Mouse (Mus musculus) liver, adult 2 months (tissue): ENCODE data around the gene Zfp423. TPM values are rescaled to one million over a fixed set of nuclear protein-coding genes. Genes with fewer than 3 reads are reported as not detected.

Experiments used
- DNase-seq: peaks from one replicate; pipeline ENCODE4 v3.0.0-alpha.2; 2011; ENCODE audit warnings: low read depth, low spot score; ENCODE audit errors: extremely low read depth
- H3K27ac ChIP-seq: fragments of 200-500 bp; replicated peaks from 2 replicates; pipeline ENCODE4 v1.5.1; 2012; ENCODE audit warnings: low read depth, mild to moderate bottlenecking, control low read depth, inconsistent platforms, low read length; ENCODE audit not compliant: insufficient read depth
- H3K27me3 ChIP-seq: fragments of 200-500 bp; 2 replicates; pipeline ENCODE4 v1.6.1; 2012; ENCODE audit warnings: mild to moderate bottlenecking, moderate library complexity, low read length, inconsistent platforms; ENCODE audit not compliant: control insufficient read depth, insufficient read depth
- H3K36me3 ChIP-seq: fragments of 200-500 bp; 2 replicates; pipeline ENCODE4 v1.6.1; 2012; ENCODE audit warnings: low read length, inconsistent platforms; ENCODE audit not compliant: control insufficient read depth, insufficient read depth
- H3K4me1 ChIP-seq: fragments of 200-500 bp; 2 replicates; pipeline ENCODE4 v1.6.1; 2011; ENCODE audit warnings: low read length; ENCODE audit not compliant: control insufficient read depth, insufficient read depth
- H3K4me3 ChIP-seq: fragments of 200-500 bp; 2 replicates; pipeline ENCODE4 v1.5.1; 2011; ENCODE audit warnings: low read depth, mild to moderate bottlenecking, control low read depth, low read length, moderate library complexity; ENCODE audit not compliant: insufficient read depth
- H3K79me2 ChIP-seq: fragments of 200-500 bp; 2 replicates; pipeline ENCODE4 v1.6.1; 2012; ENCODE audit warnings: inconsistent platforms, mild to moderate bottlenecking, low read length, moderate library complexity; ENCODE audit not compliant: control insufficient read depth, insufficient read depth
- H3K9ac ChIP-seq: fragments of 200-500 bp; 2 replicates; pipeline ENCODE4 v1.6.1; 2012; ENCODE audit warnings: low read depth, mild to moderate bottlenecking, control low read depth, inconsistent platforms, low read length
- CTCF ChIP-seq: fragments of 200-500 bp; IDR thresholded peaks from 2 replicates; pipeline ENCODE4 v1.5.1; 2011; ENCODE audit warnings: low read depth, low read length, control low read depth
- POLR2A ChIP-seq: fragments of 200-500 bp; IDR thresholded peaks from 2 replicates; pipeline ENCODE4 v1.6.1; 2011; ENCODE audit warnings: low read length, control low read depth; ENCODE audit not compliant: insufficient read depth; ENCODE audit errors: extremely low read depth
- WGBS: fragments of 180-500 bp; shearing (Covaris S2); methylation state at CpG from one replicate; pipeline ENCODE4 v1.1.7; 2018; 5-methylcytosine and 5-hydroxymethylcytosine counted together
- polyA plus RNA-seq: library from polyadenylated mRNA; depleted of rRNA; stranded (reverse); fragments of >200 nt; gene quantifications from 2 replicates; pipeline ENCODE4 v1.2.3, GENCODE M21; 2012
- total RNA-seq: library from RNA; depleted of rRNA; stranded (reverse); fragments of >200 nt; gene quantifications from 2 replicates; pipeline ENCODE4 v1.2.3, GENCODE M21; 2014

Zfp423 gene
- total and polyA plus RNA-seq, 2 experiments = 0.18 to 0.31 TPM

GRCm38 (mm10) chr8:87956001-87956400, 3.4 kb downstream of the Zfp423 start:
- no peak overlapping the region for H3K27ac ChIP-seq
- H3K4me3 ChIP-seq = no peak overlapping the region
- H3K79me2 ChIP-seq = no peaks in the 10 kb centered on the region
- no peak for TF ChIP-seq CTCF
- no peak for TF ChIP-seq POLR2A
- H3K9ac ChIP-seq = no peak overlapping the region
- WGBS = 17% methylated on average over 5 of the region's 5 CpGs
- H3K36me3 ChIP-seq = no peaks in the 10 kb centered on the region
- H3K27me3 ChIP-seq = peaks cover 10% of the 10 kb centered on the region; the same call in 1 of the 2 replicates
- no peaks in the 10 kb centered on the region for H3K4me1 ChIP-seq
- peak; percentile 81 for DNase-seq

GRCm38 (mm10) chr8:87953473-87953872, 5.9 kb downstream of the Zfp423 start:
- no peaks in the 10 kb centered on the region for H3K36me3 ChIP-seq

GRCm38 (mm10) chr8:87952298-87952697, 7.1 kb downstream of the Zfp423 start:
- Histone ChIP-seq H3K27me3 (no peaks in the 10 kb centered on the region), H3K4me3 (no peak overlapping the region), H3K79me2 (no peaks in the 10 kb centered on the region), H3K36me3 (no peaks in the 10 kb centered on the region), H3K27ac (no peak overlapping the region), H3K9ac (no peak overlapping the region), H3K4me1 (no peaks in the 10 kb centered on the region)
- DNase-seq = no peak
- 89% methylated on average over 6 of the region's 6 CpGs for WGBS
- TF ChIP-seq POLR2A (no peak), CTCF (no peak)

More at GRCm38 (mm10) chr8:87953473-87953872, 5.9 kb downstream of the Zfp423 start:
- no peak for DNase-seq
- Histone ChIP-seq H3K4me3 (no peak overlapping the region), H3K9ac (no peak overlapping the region), H3K27ac (no peak overlapping the region), H3K27me3 (no peaks in the 10 kb centered on the region), H3K4me1 (no peaks in the 10 kb centered on the region), H3K79me2 (no peaks in the 10 kb centered on the region)
- WGBS = 60% methylated on average over 5 of the region's 5 CpGs
- TF ChIP-seq POLR2A (no peak), CTCF (no peak)

- DNase-seq = no peak
- Histone ChIP-seq H3K27ac (no peak overlapping the region), H3K9ac (no peak overlapping the region), H3K4me3 (no peak overlapping the region), H3K79me2 (no peaks in the 10 kb centered on the region), H3K27me3 (0 out of 2 replicates have a peak, but pooled peaks cover 3% of the 10 kb centered on the region), H3K36me3 (no peaks in the 10 kb centered on the region), H3K4me1 (no peaks in the 10 kb centered on the region)
- TF ChIP-seq CTCF (no peak), POLR2A (no peak)
- WGBS = 68% methylated on average over 5 of the region's 5 CpGs
Observed at GRCm38 (mm10) chr8:87944225-87944934, 15.0 kb downstream of the Zfp423 start.

- H3K4me3 ChIP-seq = 0 out of 2 replicates have a peak overlapping the region, but pooled peaks have one; percentile 3
- 0 out of 2 replicates have a peak, but pooled peaks cover 3% of the 10 kb centered on the region for H3K27me3 ChIP-seq
- peak overlapping the region; percentile 15; the same call in 1 of the 2 replicates for H3K9ac ChIP-seq
- no peaks in the 10 kb centered on the region for H3K36me3 ChIP-seq
- no peak for DNase-seq
- H3K27ac ChIP-seq = no peak overlapping the region
- TF ChIP-seq CTCF (no peak), POLR2A (no peak)
- H3K4me1 ChIP-seq = no peaks in the 10 kb centered on the region
- no peaks in the 10 kb centered on the region for H3K79me2 ChIP-seq
- WGBS = 11% methylated on average over 42 of the region's 42 CpGs
Observed at GRCm38 (mm10) chr8:87943651-87944091, 15.7 kb downstream of the Zfp423 start.

GRCm38 (mm10) chr8:87940646-87941045, 18.7 kb downstream of the Zfp423 start:
- H3K36me3 ChIP-seq = no peaks in the 10 kb centered on the region
- H3K4me1 ChIP-seq = no peaks in the 10 kb centered on the region
- WGBS = 57% methylated on average over 6 of the region's 6 CpGs
- H3K9ac ChIP-seq = no peak overlapping the region
- no peak overlapping the region for H3K27ac ChIP-seq
- DNase-seq = peak; percentile 30
- no peak overlapping the region for H3K4me3 ChIP-seq
- no peak for TF ChIP-seq POLR2A
- TF ChIP-seq CTCF = no peak
- H3K79me2 ChIP-seq = no peaks in the 10 kb centered on the region
- 0 out of 2 replicates have a peak, but pooled peaks cover 3% of the 10 kb centered on the region for H3K27me3 ChIP-seq
